Mouse (Mus musculus) midbrain, embryonic 10.5 days (tissue): Measurements from ENCODE around the gene Dab1. TPM values are rescaled to one million over a fixed set of nuclear protein-coding genes. Genes with fewer than 3 reads are reported as not detected.

Experiments used
- DNase-seq: peaks from one replicate; pipeline ENCODE4 v3.0.0-alpha.2; 2017; ENCODE audit warnings: low spot score
- H3K27ac ChIP-seq: fragments of 300-500 bp; sonication (generic); replicated peaks from 2 replicates; pipeline ENCODE4 v1.5.1; 2016; ENCODE audit warnings: mild to moderate bottlenecking
- H3K27me3 ChIP-seq: fragments of 300-500 bp; sonication (generic); 2 replicates; pipeline ENCODE4 v1.6.1; 2016; ENCODE audit warnings: low read depth, mild to moderate bottlenecking; ENCODE audit not compliant: poor library complexity, severe bottlenecking
- H3K36me3 ChIP-seq: fragments of 300-500 bp; sonication (generic); 2 replicates; pipeline ENCODE4 v1.6.1; 2016; ENCODE audit warnings: mild to moderate bottlenecking, moderate library complexity
- H3K4me1 ChIP-seq: fragments of 300-500 bp; sonication (generic); 2 replicates; pipeline ENCODE4 v1.6.1; 2016
- H3K4me3 ChIP-seq: fragments of 300-500 bp; sonication (generic); 2 replicates; pipeline ENCODE4 v1.5.1; 2016; ENCODE audit warnings: mild to moderate bottlenecking, moderate library complexity
- H3K9me3 ChIP-seq: fragments of 300-500 bp; sonication (generic); replicated peaks from 2 replicates; pipeline ENCODE4 v1.6.1; 2016; ENCODE audit warnings: mild to moderate bottlenecking
- WGBS: fragments of 180-500 bp; shearing (Covaris S2); methylation state at CpG from one replicate; pipeline ENCODE4 v1.1.7; 2016; 5-methylcytosine and 5-hydroxymethylcytosine counted together
- polyA plus RNA-seq: library from polyadenylated mRNA; unstranded; fragments of >200 nt; fragmentation: Nextera tagmentation; extraction: Ambion mirVana; gene quantifications from 2 replicates; pipeline ENCODE4 v1.2.1, GENCODE M21; 2016

Dab1 gene
- polyA plus RNA-seq, 1 experiment from 2014 or later = 27.0 TPM

- 86% methylated on average over 6 of the region's 6 CpGs for WGBS
- DNase-seq = no peak
- no peak overlapping the region for H3K4me3 ChIP-seq
- H3K36me3 ChIP-seq = no peaks in the 10 kb centered on the region
- no peaks in the 10 kb centered on the region for H3K9me3 ChIP-seq
- H3K27ac ChIP-seq = no peak overlapping the region
- H3K4me1 ChIP-seq = no peaks in the 10 kb centered on the region
- no peaks in the 10 kb centered on the region for H3K27me3 ChIP-seq
Observed at GRCm38 (mm10) chr4:104269422-104270172, 650.4 kb downstream of the Dab1 start.

- H3K36me3 ChIP-seq = no peaks in the 10 kb centered on the region
- H3K4me1 ChIP-seq = no peaks in the 10 kb centered on the region
- H3K9me3 ChIP-seq = no peaks in the 10 kb centered on the region
- no peak overlapping the region for H3K27ac ChIP-seq
- DNase-seq = no peak
- H3K4me3 ChIP-seq = no peak overlapping the region
- WGBS = 89% methylated on average over 5 of the region's 5 CpGs
- no peaks in the 10 kb centered on the region for H3K27me3 ChIP-seq
Observed at GRCm38 (mm10) chr4:104270173-104270557, 651.0 kb downstream of the Dab1 start.

DNA sequence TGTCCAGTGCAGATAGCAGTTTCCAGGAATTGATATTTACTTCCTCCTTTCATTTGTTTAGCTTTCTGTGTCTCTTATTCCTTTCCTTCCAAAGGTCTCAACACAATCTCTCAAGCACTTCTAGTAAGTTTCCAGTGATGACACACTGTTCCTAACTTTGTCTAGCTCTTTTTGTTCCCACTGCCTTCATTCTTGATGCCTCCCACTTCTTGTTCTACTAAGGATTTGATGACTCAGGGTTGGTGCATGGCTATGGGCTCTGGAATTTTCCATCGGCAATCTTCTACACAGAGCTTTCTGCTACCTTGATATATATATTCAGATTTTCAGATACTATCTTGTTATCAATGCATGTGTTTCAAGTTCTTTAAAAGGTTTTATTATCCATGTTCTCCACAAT, 656.1 kb downstream of the Dab1 start:
- no peaks in the 10 kb centered on the region for H3K27me3 ChIP-seq
- H3K4me1 ChIP-seq = no peaks in the 10 kb centered on the region
- no peak overlapping the region for H3K27ac ChIP-seq
- no peak for DNase-seq
- no peaks in the 10 kb centered on the region for H3K36me3 ChIP-seq
- 93% methylated on average over 1 of the region's 1 CpGs for WGBS
- no peak overlapping the region for H3K4me3 ChIP-seq
- H3K9me3 ChIP-seq = no peaks in the 10 kb centered on the region

GRCm38 (mm10) chr4:104276916-104277315, 657.8 kb downstream of the Dab1 start:
- WGBS = 93% methylated on average over 7 of the region's 7 CpGs
- H3K27ac ChIP-seq = no peak overlapping the region
- H3K4me3 ChIP-seq = no peak overlapping the region
- no peaks in the 10 kb centered on the region for H3K27me3 ChIP-seq
- DNase-seq = no peak
- H3K9me3 ChIP-seq = no peaks in the 10 kb centered on the region
- H3K36me3 ChIP-seq = no peaks in the 10 kb centered on the region
- H3K4me1 ChIP-seq = no peaks in the 10 kb centered on the region

- H3K9me3 ChIP-seq = no peaks in the 10 kb centered on the region
- H3K27ac ChIP-seq = no peak overlapping the region
- H3K36me3 ChIP-seq = no peaks in the 10 kb centered on the region
- H3K4me1 ChIP-seq = no peaks in the 10 kb centered on the region
- H3K4me3 ChIP-seq = no peak overlapping the region
- DNase-seq = no peak
- 80% methylated on average over 3 of the region's 3 CpGs for WGBS
- no peaks in the 10 kb centered on the region for H3K27me3 ChIP-seq
Observed at GRCm38 (mm10) chr4:104281518-104281917, 662.4 kb downstream of the Dab1 start.

DNA sequence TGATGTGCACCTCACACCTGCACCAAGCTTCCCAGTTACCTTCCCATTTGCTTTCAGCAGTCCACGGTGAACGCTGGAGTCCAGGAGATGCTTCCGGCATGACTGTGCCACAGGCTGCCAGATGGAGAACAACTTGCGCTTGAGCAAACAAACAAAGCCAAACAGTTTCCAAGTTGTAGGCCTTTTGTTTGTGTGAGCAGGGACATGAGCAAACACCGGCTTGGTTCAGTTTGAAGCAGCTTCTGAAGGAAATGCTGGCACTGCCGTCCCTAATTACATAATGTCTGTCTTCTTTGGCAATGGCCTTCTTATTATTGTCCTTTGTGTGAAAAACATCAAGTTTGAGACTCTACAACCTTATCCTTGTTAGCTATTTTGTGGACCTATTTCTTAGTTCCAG, 664.7 kb downstream of the Dab1 start:
- H3K4me3 ChIP-seq = no peak overlapping the region
- no peak for DNase-seq
- no peaks in the 10 kb centered on the region for H3K36me3 ChIP-seq
- no peaks in the 10 kb centered on the region for H3K4me1 ChIP-seq
- 82% methylated on average over 6 of the region's 6 CpGs for whole genome bisulfite sequencing
- H3K9me3 ChIP-seq = no peaks in the 10 kb centered on the region
- H3K27ac ChIP-seq = no peak overlapping the region
- no peaks in the 10 kb centered on the region for H3K27me3 ChIP-seq

DNA sequence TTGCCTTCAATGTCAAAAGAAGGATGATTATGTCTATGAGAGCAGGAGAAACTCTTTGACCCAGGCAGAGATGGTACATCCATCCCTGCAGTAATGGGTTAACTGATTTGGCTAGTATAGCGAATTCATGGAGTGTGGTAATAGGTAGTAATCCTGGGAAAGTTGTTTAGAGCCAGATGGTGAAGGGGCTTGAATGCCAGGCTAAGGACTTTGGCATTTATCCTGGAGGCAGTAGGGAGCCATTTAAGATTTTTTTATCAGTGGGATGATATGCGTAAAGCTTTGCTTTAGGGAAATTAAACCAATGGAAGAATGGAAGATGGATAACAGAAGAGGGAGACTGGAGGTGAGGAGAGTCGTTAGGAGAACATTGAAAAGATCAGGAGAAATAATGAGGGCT, 669.2 kb downstream of the Dab1 start:
- Histone ChIP-seq H3K9me3 (no peaks in the 10 kb centered on the region), H3K4me1 (no peaks in the 10 kb centered on the region), H3K36me3 (no peaks in the 10 kb centered on the region), H3K27ac (no peak overlapping the region), H3K4me3 (no peak overlapping the region), H3K27me3 (no peaks in the 10 kb centered on the region)
- no peak for DNase-seq
- 86% methylated on average over 3 of the region's 3 CpGs for WGBS

GRCm38 (mm10) chr4:104301764-104302163, 682.6 kb downstream of the Dab1 start:
- H3K9me3 ChIP-seq = no peaks in the 10 kb centered on the region
- 82% methylated on average over 3 of the region's 3 CpGs for WGBS
- no peak overlapping the region for H3K4me3 ChIP-seq
- H3K36me3 ChIP-seq = no peaks in the 10 kb centered on the region
- H3K4me1 ChIP-seq = no peaks in the 10 kb centered on the region
- no peak for DNase-seq
- no peaks in the 10 kb centered on the region for H3K27me3 ChIP-seq
- no peak overlapping the region for H3K27ac ChIP-seq

DNA sequence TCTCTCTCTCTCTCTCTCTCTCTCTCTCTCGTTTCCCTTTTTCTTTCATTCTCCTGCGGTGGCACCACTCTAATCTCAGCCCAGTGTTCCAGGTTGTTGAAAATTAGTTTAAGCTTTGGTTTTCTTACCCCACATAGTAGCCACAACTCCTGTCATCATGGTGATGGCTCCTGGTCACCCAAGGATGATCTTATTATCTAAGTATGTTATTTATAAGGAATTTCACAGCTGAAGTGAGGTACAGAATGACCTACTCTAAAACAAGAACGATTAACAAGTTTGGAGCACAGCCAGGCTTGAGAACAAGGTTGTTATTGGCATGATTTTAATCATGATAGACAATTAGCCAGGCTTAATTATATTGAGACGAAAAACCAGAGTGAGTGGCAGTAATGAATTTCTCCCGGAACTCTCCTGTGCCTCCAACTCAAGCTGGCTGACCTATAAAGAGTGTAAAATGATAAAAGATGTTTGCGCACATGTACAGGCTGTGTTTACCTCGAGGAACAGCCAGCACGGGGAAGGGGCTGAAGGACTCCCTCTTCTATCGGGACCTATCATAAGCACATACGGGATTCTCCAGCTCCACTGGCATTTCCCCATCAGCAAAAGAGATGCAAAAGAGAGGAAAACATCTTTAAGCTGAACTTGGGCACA, 684.0 kb downstream of the Dab1 start:
- H3K27me3 ChIP-seq = no peaks in the 10 kb centered on the region
- DNase-seq = no peak
- WGBS = 86% methylated on average over 10 of the region's 10 CpGs

DNA sequence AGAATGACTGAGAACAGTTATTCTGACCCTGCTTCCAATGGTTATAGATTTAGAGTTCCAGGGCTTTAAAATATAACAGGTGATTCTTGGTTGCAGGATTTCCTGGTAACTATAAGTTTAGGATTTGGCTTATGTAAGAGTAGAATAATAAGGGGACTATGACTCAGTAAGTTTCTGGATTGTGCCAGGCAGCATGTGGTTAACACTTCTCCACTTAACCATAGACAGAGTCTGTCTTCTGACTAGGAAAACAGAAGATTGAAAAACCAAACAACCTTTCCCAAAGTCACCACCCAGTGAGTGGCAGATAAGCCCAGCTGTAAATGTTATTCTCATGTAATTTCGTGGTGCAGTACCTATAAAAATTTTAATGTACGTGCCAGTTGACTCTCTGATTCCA, 688.6 kb downstream of the Dab1 start:
- Histone ChIP-seq H3K27ac (no peak overlapping the region), H3K27me3 (no peaks in the 10 kb centered on the region), H3K4me1 (no peaks in the 10 kb centered on the region), H3K9me3 (no peaks in the 10 kb centered on the region), H3K4me3 (no peak overlapping the region), H3K36me3 (no peaks in the 10 kb centered on the region)
- 89% methylated on average over 2 of the region's 2 CpGs for WGBS
- no peak for DNase-seq

More for the DNA sequence above, 684.0 kb downstream of the Dab1 start:
- Histone ChIP-seq H3K9me3 (no peaks in the 10 kb centered on the region), H3K4me3 (no peak overlapping the region), H3K4me1 (no peaks in the 10 kb centered on the region), H3K27ac (no peak overlapping the region), H3K36me3 (no peaks in the 10 kb centered on the region)

DNA sequence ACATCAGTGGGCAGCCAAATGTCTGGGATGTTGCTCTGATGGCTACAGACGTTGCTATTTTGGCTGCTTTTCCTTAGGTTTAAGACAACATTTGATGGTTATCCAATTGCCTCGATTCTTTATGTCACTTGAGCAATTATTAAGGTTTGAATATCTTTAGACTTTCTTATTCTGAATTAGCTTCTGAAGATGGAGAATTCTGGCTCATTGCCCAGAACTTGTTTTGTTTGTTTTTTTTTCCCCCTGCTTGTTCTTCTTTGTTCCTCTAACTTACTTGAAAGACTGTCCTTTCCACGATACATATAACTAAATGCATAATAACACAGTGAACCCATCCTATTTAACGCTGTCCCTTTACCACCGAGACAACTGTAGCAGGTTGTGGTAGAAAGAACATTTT, 707.1 kb downstream of the Dab1 start:
- no peaks in the 10 kb centered on the region for H3K4me1 ChIP-seq
- no peaks in the 10 kb centered on the region for H3K36me3 ChIP-seq
- DNase-seq = no peak
- no peak overlapping the region for H3K4me3 ChIP-seq
- no peaks in the 10 kb centered on the region for H3K27me3 ChIP-seq
- 82% methylated on average over 5 of the region's 5 CpGs for WGBS
- H3K9me3 ChIP-seq = no peaks in the 10 kb centered on the region
- H3K27ac ChIP-seq = no peak overlapping the region

GRCm38 (mm10) chr4:104331896-104332295, 712.7 kb downstream of the Dab1 start:
- no peaks in the 10 kb centered on the region for H3K36me3 ChIP-seq
- WGBS = 72% methylated on average over 6 of the region's 6 CpGs
- H3K4me1 ChIP-seq = peaks cover 8% of the 10 kb centered on the region; the same call in 1 of the 2 replicates
- DNase-seq = no peak
- no peak overlapping the region for H3K4me3 ChIP-seq
- no peaks in the 10 kb centered on the region for H3K27me3 ChIP-seq
- no peak overlapping the region for H3K27ac ChIP-seq
- H3K9me3 ChIP-seq = no peaks in the 10 kb centered on the region

GRCm38 (mm10) chr4:104332399-104332798, 713.2 kb downstream of the Dab1 start:
- DNase-seq = no peak
- Histone ChIP-seq H3K36me3 (no peaks in the 10 kb centered on the region), H3K27ac (no peak overlapping the region), H3K4me1 (peaks cover 8% of the 10 kb centered on the region; the same call in 1 of the 2 replicates), H3K4me3 (no peak overlapping the region), H3K27me3 (no peaks in the 10 kb centered on the region), H3K9me3 (no peaks in the 10 kb centered on the region)
- WGBS = 79% methylated on average over 3 of the region's 3 CpGs
